Mouse (Mus musculus) olfactory bulb, adult 2 months (tissue): ENCODE data around the gene Mterf4.

Experiments
- CTCF ChIP-seq: fragments of 200-500 bp; IDR thresholded peaks from 2 replicates; pipeline ENCODE4 v1.5.1; 2012; ENCODE audit warnings: low read depth, mild to moderate bottlenecking, low read length, moderate library complexity; ENCODE audit not compliant: insufficient read depth
- POLR2A ChIP-seq: fragments of 200-500 bp; IDR thresholded peaks from 2 replicates; pipeline ENCODE4 v1.6.1; 2012; ENCODE audit warnings: mild to moderate bottlenecking, low read depth, low read length, moderate library complexity; ENCODE audit not compliant: insufficient read depth

- no peak for TF ChIP-seq CTCF
- TF ChIP-seq POLR2A = no peak
Observed at GRCm38 (mm10) chr1:93271751-93272150, 34.0 kb downstream of the Mterf4 start.
